Mouse (Mus musculus): ENCODE measurements at regions not wholly inside any gene's neighbourhood (a gene's known extent, or its start where the extent isn't known, plus 50 kb on each side); places are given as distances from the start of the nearest gene placed in this dataset.

DNA sequence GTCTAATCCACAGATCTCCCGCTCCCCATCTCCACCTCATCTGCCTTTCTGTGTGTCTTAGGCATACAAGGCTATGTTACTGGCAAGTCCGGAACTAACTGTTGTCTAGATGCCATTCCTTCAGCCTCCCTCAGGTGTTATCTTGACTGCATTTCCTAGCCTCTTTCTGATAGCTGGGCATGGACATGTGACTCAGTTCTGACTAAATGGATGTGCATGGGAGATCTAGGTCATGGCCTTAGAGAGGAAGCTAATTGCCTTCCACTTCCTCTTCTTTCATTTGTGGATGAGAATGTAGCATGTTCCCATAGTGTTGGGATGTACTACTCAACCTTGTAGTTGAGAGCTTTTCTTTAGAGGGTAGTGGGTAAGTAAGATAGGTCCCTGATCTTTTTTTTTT lies 75.9 kb upstream of the Arhgap32 start:
- WGBS, result 98% methylated on average over 2 of the region's 2 CpGs
- no peaks in the 10 kb centered on the region; the same call in 1 of the 2 replicates for H3K27me3 ChIP-seq (ENCODE audit: control insufficient read depth, insufficient read depth, low read length)
- H3K4me1 ChIP-seq (ENCODE audit: control insufficient read depth, insufficient read depth, low read length), result no peaks in the 10 kb centered on the region
- H3K27ac ChIP-seq (ENCODE audit: insufficient read depth, low read length), result no peak overlapping the region
- H3K4me3 ChIP-seq (replicated peaks; ENCODE audit: insufficient read depth, low read depth, low read length), result no peak overlapping the region
- DNase-seq, result no peak
- TF ChIP-seq POLR2A (IDR thresholded peaks at IDR 0.05; ENCODE audit: borderline replicate concordance, insufficient read depth, low read length) (no peak), CTCF (IDR thresholded peaks at IDR 0.05; ENCODE audit: borderline replicate concordance, insufficient read depth, low read depth, low read length) (no peak)

DNA sequence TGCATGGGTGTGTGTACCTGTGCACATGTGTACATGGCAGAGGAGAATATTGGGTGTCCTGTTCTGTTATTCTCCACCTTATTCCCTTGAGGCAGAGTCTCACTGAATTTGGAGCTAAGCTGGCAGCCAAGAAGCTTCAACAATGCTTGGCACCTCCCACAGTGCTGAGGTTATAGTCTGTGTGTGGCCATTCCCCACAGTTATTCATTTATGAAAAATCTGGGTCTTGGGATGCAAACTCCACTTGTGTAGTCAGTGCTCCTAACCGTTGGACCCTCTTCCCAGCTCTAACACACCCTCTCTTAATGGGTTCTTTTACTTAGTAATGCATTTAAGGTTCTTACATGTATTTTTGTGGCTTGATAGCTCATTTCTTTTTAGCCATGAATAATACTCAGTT lies 72.6 kb upstream of the Arhgap32 start:
- Histone ChIP-seq H3K27me3 (ENCODE audit: control insufficient read depth, insufficient read depth, low read length) (no peaks in the 10 kb centered on the region; the same call in 1 of the 2 replicates), H3K4me3 (replicated peaks; ENCODE audit: insufficient read depth, low read depth, low read length) (no peak overlapping the region), H3K27ac (ENCODE audit: insufficient read depth, low read length) (no peak overlapping the region), H3K4me1 (ENCODE audit: control insufficient read depth, insufficient read depth, low read length) (no peaks in the 10 kb centered on the region)
- no peak for TF ChIP-seq POLR2A (IDR thresholded peaks at IDR 0.05; ENCODE audit: borderline replicate concordance, insufficient read depth, low read length)
- TF ChIP-seq CTCF (IDR thresholded peaks at IDR 0.05; ENCODE audit: borderline replicate concordance, insufficient read depth, low read depth, low read length), result no peak
- WGBS, result 47% methylated on average over 1 of the region's 1 CpGs
- no peak for DNase-seq

- peak in 1 of 2 experiments; percentile 30 for DNase-seq
- H3K27me3 ChIP-seq (ENCODE audit: control insufficient read depth, insufficient read depth, low read length), result no peaks in the 10 kb centered on the region; the same call in 1 of the 2 replicates
- no peaks in the 10 kb centered on the region for H3K4me1 ChIP-seq (ENCODE audit: control insufficient read depth, insufficient read depth, low read length)
- no peak for TF ChIP-seq POLR2A (IDR thresholded peaks at IDR 0.05; ENCODE audit: borderline replicate concordance, insufficient read depth, low read length)
- TF ChIP-seq CTCF (IDR thresholded peaks at IDR 0.05; ENCODE audit: borderline replicate concordance, insufficient read depth, low read depth, low read length), result no peak
- no peak overlapping the region for H3K4me3 ChIP-seq (replicated peaks; ENCODE audit: insufficient read depth, low read depth, low read length)
- H3K27ac ChIP-seq (ENCODE audit: insufficient read depth, low read length), result no peak overlapping the region
- WGBS, result 85% methylated on average over 3 of the region's 3 CpGs
Measured at GRCm38 (mm10) chr9:32046791-32047190, 69.1 kb upstream of the Arhgap32 start.

DNA sequence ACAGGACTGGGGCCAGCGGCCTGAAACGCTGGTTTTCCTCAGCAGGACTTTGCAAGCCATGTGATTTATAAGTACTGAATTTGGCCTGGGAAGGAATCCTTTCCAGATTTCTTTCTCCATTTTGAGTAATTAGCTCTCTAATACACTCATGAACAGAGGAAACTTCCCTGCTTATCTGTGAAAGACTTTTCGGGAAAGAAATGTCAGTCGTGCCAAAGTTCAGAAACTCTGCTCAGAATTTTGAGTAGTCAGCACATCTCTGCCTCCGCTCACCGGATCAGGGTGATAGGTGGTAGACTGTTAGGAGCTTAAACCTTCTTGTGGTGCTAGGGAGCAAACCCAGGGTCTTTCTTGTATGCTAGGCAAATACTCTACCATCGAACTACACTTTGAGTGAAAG lies 67.0 kb upstream of the Arhgap32 start:
- no peaks in the 10 kb centered on the region for H3K4me1 ChIP-seq (ENCODE audit: control insufficient read depth, insufficient read depth, low read length)
- no peaks in the 10 kb centered on the region for H3K27me3 ChIP-seq (ENCODE audit: control insufficient read depth, insufficient read depth, low read length)
- no peak overlapping the region for H3K27ac ChIP-seq (ENCODE audit: insufficient read depth, low read length)
- TF ChIP-seq POLR2A (IDR thresholded peaks at IDR 0.05; ENCODE audit: borderline replicate concordance, insufficient read depth, low read length) (no peak), CTCF (IDR thresholded peaks at IDR 0.05; ENCODE audit: borderline replicate concordance, insufficient read depth, low read depth, low read length) (no peak)
- DNase-seq, result no peak
- WGBS, result 82% methylated on average over 7 of the region's 7 CpGs
- no peak overlapping the region for H3K4me3 ChIP-seq (replicated peaks; ENCODE audit: insufficient read depth, low read depth, low read length)

DNA sequence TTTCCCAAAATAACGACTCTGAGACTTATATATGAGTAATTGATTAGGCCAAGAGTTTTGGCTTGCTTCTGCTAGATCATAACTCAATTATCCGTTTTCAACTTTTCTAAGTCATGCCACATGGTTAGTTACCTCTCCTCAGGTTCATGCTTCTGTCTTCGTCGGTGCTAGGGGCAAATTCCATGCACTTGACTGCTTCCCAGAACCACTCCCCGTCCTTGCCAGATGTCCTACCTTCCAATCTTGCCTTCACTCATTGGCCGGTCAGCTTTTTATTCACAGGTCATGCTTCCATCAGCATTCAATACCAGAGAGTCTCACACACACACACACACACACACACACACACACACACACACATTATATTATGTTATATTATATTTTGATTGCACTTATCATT lies 66.4 kb upstream of the Arhgap32 start:
- TF ChIP-seq POLR2A (IDR thresholded peaks at IDR 0.05; ENCODE audit: borderline replicate concordance, insufficient read depth, low read length), result no peak
- TF ChIP-seq CTCF (IDR thresholded peaks at IDR 0.05; ENCODE audit: borderline replicate concordance, insufficient read depth, low read depth, low read length), result no peak
- no peak for DNase-seq
- H3K27me3 ChIP-seq (ENCODE audit: control insufficient read depth, insufficient read depth, low read length), result no peaks in the 10 kb centered on the region
- no peak overlapping the region for H3K27ac ChIP-seq (ENCODE audit: insufficient read depth, low read length)
- 74% methylated on average over 6 of the region's 6 CpGs for WGBS
- H3K4me1 ChIP-seq (ENCODE audit: control insufficient read depth, insufficient read depth, low read length), result no peaks in the 10 kb centered on the region
- H3K4me3 ChIP-seq (replicated peaks; ENCODE audit: insufficient read depth, low read depth, low read length), result no peak overlapping the region

GRCm38 (mm10) chr9:32053886-32054615 lies 61.9 kb upstream of the Arhgap32 start:
- Histone ChIP-seq H3K4me3 (replicated peaks; ENCODE audit: insufficient read depth, low read depth, low read length) (no peak overlapping the region), H3K27ac (ENCODE audit: insufficient read depth, low read length) (no peak overlapping the region), H3K4me1 (ENCODE audit: control insufficient read depth, insufficient read depth, low read length) (no peaks in the 10 kb centered on the region), H3K27me3 (ENCODE audit: control insufficient read depth, insufficient read depth, low read length) (no peaks in the 10 kb centered on the region)
- no peak for DNase-seq
- no peak for TF ChIP-seq CTCF (IDR thresholded peaks at IDR 0.05; ENCODE audit: borderline replicate concordance, insufficient read depth, low read depth, low read length)
- no peak for TF ChIP-seq POLR2A (IDR thresholded peaks at IDR 0.05; ENCODE audit: borderline replicate concordance, insufficient read depth, low read length)
- WGBS, result 68% methylated on average over 4 of the region's 4 CpGs

- TF ChIP-seq CTCF (IDR thresholded peaks at IDR 0.05; ENCODE audit: borderline replicate concordance, insufficient read depth, low read depth, low read length) (no peak), POLR2A (IDR thresholded peaks at IDR 0.05; ENCODE audit: borderline replicate concordance, insufficient read depth, low read length) (no peak)
- Histone ChIP-seq H3K4me3 (replicated peaks; ENCODE audit: insufficient read depth, low read depth, low read length) (no peak overlapping the region), H3K27me3 (ENCODE audit: control insufficient read depth, insufficient read depth, low read length) (no peaks in the 10 kb centered on the region), H3K27ac (ENCODE audit: insufficient read depth, low read length) (no peak overlapping the region), H3K4me1 (ENCODE audit: control insufficient read depth, insufficient read depth, low read length) (no peaks in the 10 kb centered on the region)
- WGBS, result 77% methylated on average over 4 of the region's 4 CpGs
- DNase-seq, result no peak
Measured at GRCm38 (mm10) chr9:32057427-32058115, 58.4 kb upstream of the Arhgap32 start.

DNA sequence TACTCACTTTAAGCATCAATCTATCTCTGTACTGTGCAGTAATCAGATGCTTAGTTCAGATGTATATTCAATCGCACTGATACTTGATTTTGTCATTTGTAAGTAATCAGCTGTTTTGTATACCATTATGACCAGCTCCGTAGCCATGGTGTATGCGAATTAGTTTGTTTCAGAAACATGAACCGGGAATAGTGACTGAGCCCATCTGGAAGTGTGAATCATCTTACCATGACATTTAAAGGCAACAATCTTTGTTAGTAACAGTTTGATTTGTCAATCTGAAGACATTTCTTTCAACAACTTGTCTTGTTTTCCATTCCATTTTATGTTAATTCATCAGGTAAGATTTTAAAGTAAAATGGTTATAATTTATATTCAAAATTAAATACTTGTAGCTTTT lies 53.2 kb upstream of the Arhgap32 start:
- no peak overlapping the region for H3K4me3 ChIP-seq (replicated peaks; ENCODE audit: insufficient read depth, low read depth, low read length)

More for the DNA sequence above, 53.2 kb upstream of the Arhgap32 start:
- 78% methylated on average over 4 of the region's 4 CpGs for WGBS
- H3K27ac ChIP-seq (ENCODE audit: insufficient read depth, low read length), result no peak overlapping the region
- no peak for TF ChIP-seq POLR2A (IDR thresholded peaks at IDR 0.05; ENCODE audit: borderline replicate concordance, insufficient read depth, low read length)
- no peaks in the 10 kb centered on the region for H3K4me1 ChIP-seq (ENCODE audit: control insufficient read depth, insufficient read depth, low read length)
- no peak for DNase-seq
- no peaks in the 10 kb centered on the region for H3K27me3 ChIP-seq (ENCODE audit: control insufficient read depth, insufficient read depth, low read length)

All from cerebellum, adult 2 months (tissue).